Mouse (Mus musculus) intestine, postnatal 0 days (tissue): ENCODE measurements around the gene Rsph3a. TPM values are rescaled to one million over a fixed set of nuclear protein-coding genes. Genes with fewer than 3 reads are reported as not detected.

Source experiments
- ATAC-seq: fragments of 200-750 bp; cut with Nextera tagmentation; 2 replicates; pipeline ENCODE4 v1.8.0; 2017; ENCODE audit warnings: mild to moderate bottlenecking, moderate TSS enrichment, moderate library complexity
- H3K27ac ChIP-seq: fragments of 300-500 bp; sonication (generic); 2 replicates; pipeline ENCODE4 v1.5.1; 2014; ENCODE audit warnings: mild to moderate bottlenecking, low read depth, low read length, moderate library complexity
- H3K27me3 ChIP-seq: fragments of 300-500 bp; sonication (generic); replicated peaks from 2 replicates; pipeline ENCODE4 v1.6.1; 2014; ENCODE audit warnings: low read length, mixed read lengths; ENCODE audit not compliant: control insufficient read depth, insufficient read depth
- H3K36me3 ChIP-seq: fragments of 300-500 bp; sonication (generic); 2 replicates; pipeline ENCODE4 v1.6.1; 2014; ENCODE audit warnings: mild to moderate bottlenecking, moderate library complexity; ENCODE audit not compliant: control insufficient read depth, insufficient read depth
- H3K4me1 ChIP-seq: fragments of 300-500 bp; sonication (generic); replicated peaks from 2 replicates; pipeline ENCODE4 v1.6.1; 2014; ENCODE audit warnings: antibody characterized with exemption, low read length, mixed read lengths; ENCODE audit not compliant: control insufficient read depth, insufficient read depth
- H3K4me2 ChIP-seq: fragments of 300-500 bp; sonication (generic); replicated peaks from 2 replicates; pipeline ENCODE4 v1.6.1; 2014; ENCODE audit warnings: low read depth, mild to moderate bottlenecking, moderate library complexity
- H3K4me3 ChIP-seq: fragments of 300-500 bp; sonication (generic); 2 replicates; pipeline ENCODE4 v1.5.1; 2014; ENCODE audit warnings: low read depth, low read length
- H3K9ac ChIP-seq: fragments of 300-500 bp; sonication (generic); 2 replicates; pipeline ENCODE4 v1.6.1; 2014; ENCODE audit warnings: mild to moderate bottlenecking, low read depth, low read length
- H3K9me3 ChIP-seq: fragments of 300-500 bp; sonication (generic); 2 replicates; pipeline ENCODE4 v1.6.1; 2016; ENCODE audit warnings: mixed run types; ENCODE audit not compliant: control insufficient read depth
- CTCF ChIP-seq: sonication (generic); IDR thresholded peaks from 2 replicates; pipeline ENCODE4 v1.5.1; 2016; ENCODE audit warnings: low read depth, mild to moderate bottlenecking, control low read depth, antibody characterized with exemption, moderate library complexity
- WGBS: fragments of 180-500 bp; shearing (Covaris S2); extraction: QIAGEN DNeasy Blood & Tissue Kit; methylation state at CpG from one replicate; pipeline ENCODE4 v1.1.7; 2014; 5-methylcytosine and 5-hydroxymethylcytosine counted together
- polyA plus RNA-seq: library from polyadenylated mRNA; unstranded; fragments of >200 nt; fragmentation: Nextera tagmentation; extraction: Ambion mirVana; gene quantifications from 2 replicates; pipeline ENCODE4 v1.2.1, GENCODE M21; 2015

The Rsph3a gene
- polyA plus RNA-seq, 1 experiment from 2014 or later: 36.5 TPM

- Histone ChIP-seq H3K36me3 (no peaks in the 10 kb centered on the region), H3K27me3 (no peaks in the 10 kb centered on the region), H3K4me3 (no peak overlapping the region), H3K4me1 (no peaks in the 10 kb centered on the region), H3K4me2 (no peak overlapping the region), H3K9ac (no peak overlapping the region), H3K9me3 (no peaks in the 10 kb centered on the region), H3K27ac (no peak overlapping the region)
- no peak for TF ChIP-seq CTCF
- 80% methylated on average over 2 of the region's 2 CpGs for WGBS
- no peak for ATAC-seq
Observed at GRCm38 (mm10) chr17:7901536-7901935, 43.9 kb upstream of the Rsph3a start.

- H3K4me3 ChIP-seq: no peak overlapping the region
- no peaks in the 10 kb centered on the region for H3K9me3 ChIP-seq
- no peaks in the 10 kb centered on the region for H3K27me3 ChIP-seq
- no peak for ATAC-seq
- no peaks in the 10 kb centered on the region for H3K4me1 ChIP-seq
- TF ChIP-seq CTCF: no peak
- no peak overlapping the region for H3K27ac ChIP-seq
- H3K4me2 ChIP-seq: no peak overlapping the region
- H3K9ac ChIP-seq: no peak overlapping the region
- WGBS: 73% methylated on average over 3 of the region's 3 CpGs
- no peaks in the 10 kb centered on the region for H3K36me3 ChIP-seq
Observed at GRCm38 (mm10) chr17:7902362-7902761, 43.1 kb upstream of the Rsph3a start.

GRCm38 (mm10) chr17:7904992-7905391, 40.4 kb upstream of the Rsph3a start:
- WGBS: 30% methylated on average over 2 of the region's 2 CpGs
- H3K9me3 ChIP-seq: no peaks in the 10 kb centered on the region
- ATAC-seq: no peak
- no peak overlapping the region for H3K4me2 ChIP-seq
- H3K4me1 ChIP-seq: no peaks in the 10 kb centered on the region
- H3K4me3 ChIP-seq: no peak overlapping the region
- H3K9ac ChIP-seq: no peak overlapping the region
- no peaks in the 10 kb centered on the region for H3K36me3 ChIP-seq
- H3K27ac ChIP-seq: no peak overlapping the region
- no peaks in the 10 kb centered on the region for H3K27me3 ChIP-seq
- no peak for TF ChIP-seq CTCF

- Histone ChIP-seq H3K4me1 (no peaks in the 10 kb centered on the region), H3K4me2 (no peak overlapping the region), H3K9ac (no peak overlapping the region), H3K27me3 (no peaks in the 10 kb centered on the region), H3K27ac (no peak overlapping the region), H3K4me3 (no peak overlapping the region), H3K9me3 (0 out of 2 replicates have a peak, but pooled peaks cover 2% of the 10 kb centered on the region), H3K36me3 (no peaks in the 10 kb centered on the region)
- WGBS: 42% methylated on average over 4 of the region's 4 CpGs
- TF ChIP-seq CTCF: no peak
- no peak for ATAC-seq
Observed at GRCm38 (mm10) chr17:7905936-7906685, 39.3 kb upstream of the Rsph3a start.

- ATAC-seq: no peak
- 0 out of 2 replicates have a peak, but pooled peaks cover 5% of the 10 kb centered on the region for H3K9me3 ChIP-seq
- 68% methylated on average over 2 of the region's 2 CpGs for WGBS
Observed at GRCm38 (mm10) chr17:7914596-7915227, 30.7 kb upstream of the Rsph3a start.

GRCm38 (mm10) chr17:7915791-7916190, 29.6 kb upstream of the Rsph3a start:
- Histone ChIP-seq H3K9me3 (0 out of 2 replicates have a peak, but pooled peaks cover 5% of the 10 kb centered on the region), H3K27ac (no peak overlapping the region), H3K4me2 (no peak overlapping the region), H3K4me3 (no peak overlapping the region), H3K9ac (no peak overlapping the region), H3K27me3 (no peaks in the 10 kb centered on the region), H3K36me3 (no peaks in the 10 kb centered on the region), H3K4me1 (no peaks in the 10 kb centered on the region)
- ATAC-seq: no peak
- WGBS: 73% methylated on average over 9 of the region's 9 CpGs
- TF ChIP-seq CTCF: no peak

More at GRCm38 (mm10) chr17:7914596-7915227, 30.7 kb upstream of the Rsph3a start:
- no peak for TF ChIP-seq CTCF
- no peak overlapping the region for H3K27ac ChIP-seq
- no peaks in the 10 kb centered on the region for H3K27me3 ChIP-seq
- no peaks in the 10 kb centered on the region for H3K36me3 ChIP-seq
- no peak overlapping the region for H3K9ac ChIP-seq
- no peaks in the 10 kb centered on the region for H3K4me1 ChIP-seq
- H3K4me3 ChIP-seq: no peak overlapping the region
- H3K4me2 ChIP-seq: no peak overlapping the region
